Mouse (Mus musculus) megakaryocyte, embryonic 14.5 days (primary cell): Measurements from ENCODE around the gene Notum.

Experiments used
- FLI1 ChIP-seq: IDR thresholded peaks from 2 replicates; pipeline ENCODE4 v1.6.1; 2012; ENCODE audit warnings: low read length, inconsistent platforms, mixed read lengths
- GATA1 ChIP-seq: IDR thresholded peaks from 3 replicates; pipeline ENCODE4 v1.6.1; 2012; ENCODE audit warnings: mixed read lengths, low read length, inconsistent platforms, borderline replicate concordance

- TF ChIP-seq GATA1 (no peak), FLI1 (no peak)
Measured at GRCm38 (mm10) chr11:120710672-120711071, 49.7 kb upstream of the Notum start.
